Mouse (Mus musculus): ENCODE results near the gene Vgll2. TPM values are rescaled to one million over a fixed set of nuclear protein-coding genes. Genes with fewer than 3 reads are reported as not detected.

Gene Vgll2
- total RNA-seq, 2 experiments from 2014 or later = 0.37 TPM; not detected in 1

- peak in 1 of 2 experiments; percentile 46 for DNase-seq (ENCODE audit: low spot score in 2 of 2)
Observed at GRCm38 (mm10) chr10:52072482-52072881, 50.2 kb downstream of the Vgll2 start.

Small RNAs within 50 kb of the gene (microRNA-seq; reads per million reads assigned to microRNA genes)
- gene Gm24084 = 0 reads per million in 2 experiments

Other genes starting within 250 kb of the Vgll2 start
- not detected for gene Ros1, start 172.7 kb downstream of the Vgll2 start, total RNA-seq (2021)
- 1 to 10 TPM; 5.7 to 6.4 TPM for gene Dcbld1, start 211.1 kb downstream of the Vgll2 start, total RNA-seq (2021)